Mouse (Mus musculus): ENCODE measurements at regions not wholly inside any gene's neighbourhood (a gene's known extent, or its start where the extent isn't known, plus 50 kb on each side); places are given as distances from the start of the nearest gene placed in this dataset.
"Not testable (repeated sequence)": the region's sequence is repeated elsewhere in the genome, so short reads cannot be mapped to it uniquely, and the experiment has no call there.

DNA sequence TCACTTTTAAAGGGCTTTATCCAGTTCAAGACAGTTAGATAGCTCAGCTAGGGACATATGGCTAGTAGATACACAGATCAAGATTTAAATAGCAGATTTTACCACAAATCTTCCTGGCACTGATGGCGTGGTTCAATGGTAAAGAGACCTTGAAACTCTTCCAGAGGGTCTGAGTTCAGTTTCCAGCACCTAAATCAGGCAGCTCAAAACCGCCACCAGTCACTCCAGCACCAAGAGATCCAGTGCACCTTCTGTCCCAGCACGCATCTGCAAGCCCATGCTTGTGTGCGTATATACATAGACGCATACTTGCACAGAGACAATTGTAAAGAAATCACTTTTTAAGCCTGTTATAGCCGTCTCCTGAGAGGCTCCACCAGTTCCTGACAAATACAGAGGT is 454.0 kb upstream of the Jmjd1c start:
- no peak for DNase-seq (ENCODE audit: low read depth, low spot score)

DNA sequence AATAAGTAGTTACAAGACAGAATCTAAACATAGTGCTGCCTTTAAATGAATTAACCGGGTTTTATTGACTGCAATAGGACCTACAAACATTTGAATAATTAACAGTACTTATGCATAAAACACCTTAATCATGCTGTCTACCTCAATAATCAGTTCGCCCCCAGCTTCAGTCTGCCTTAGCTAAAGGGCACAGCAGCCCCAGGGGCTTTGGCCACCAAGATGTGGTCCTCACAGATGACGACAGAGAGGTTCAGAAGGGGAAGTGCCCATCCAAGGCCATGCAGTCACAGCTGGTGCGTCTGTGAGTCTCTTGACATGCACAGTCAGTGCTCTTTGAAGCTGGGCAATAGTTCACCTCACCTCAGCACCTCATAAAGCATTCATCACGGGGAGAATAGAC is 452.8 kb upstream of the Jmjd1c start:
- no peak for DNase-seq (ENCODE audit: low read depth, low spot score)

DNA sequence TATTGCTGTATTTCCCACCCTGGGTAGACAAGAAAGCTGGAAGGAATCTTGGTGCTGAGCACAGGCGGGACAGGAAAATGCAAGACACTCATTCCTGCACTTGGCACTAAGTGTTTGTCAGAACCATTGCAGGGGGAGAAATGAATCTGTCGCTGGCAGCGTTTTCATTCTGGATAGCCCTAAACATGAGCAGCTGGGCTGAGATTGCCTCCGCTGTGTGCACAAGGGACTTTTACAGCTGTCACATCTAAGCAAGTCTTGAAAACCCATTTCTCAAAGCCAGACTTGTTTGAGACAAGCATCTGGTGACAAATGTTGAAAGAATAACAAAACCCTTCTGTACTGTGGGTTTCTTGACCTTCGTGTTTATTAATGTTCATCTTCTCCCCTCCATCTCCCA is 438.4 kb upstream of the Jmjd1c start:
- DNase-seq (ENCODE audit: low read depth, low spot score), result no peak

DNA sequence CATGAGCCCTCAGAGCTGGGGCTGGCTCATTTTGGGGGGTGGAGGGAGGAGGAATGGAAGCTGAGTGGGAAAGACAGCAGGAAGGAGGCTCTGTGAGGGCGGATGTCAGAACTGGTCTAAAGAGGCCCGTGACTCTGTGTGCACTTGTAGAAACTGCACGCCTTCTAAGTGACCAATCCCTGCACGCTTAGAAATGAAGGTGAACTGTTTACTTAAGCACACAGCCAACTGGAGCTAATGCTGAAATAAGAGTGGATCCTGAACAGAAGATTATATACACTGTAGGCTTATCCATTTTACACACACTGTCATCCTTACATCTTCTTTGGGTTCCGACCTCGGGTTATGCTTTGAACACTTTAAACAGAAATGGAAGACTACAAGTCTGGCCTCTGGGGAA is 412.8 kb upstream of the Jmjd1c start:
- no peak for DNase-seq (ENCODE audit: low read depth, low spot score)

DNA sequence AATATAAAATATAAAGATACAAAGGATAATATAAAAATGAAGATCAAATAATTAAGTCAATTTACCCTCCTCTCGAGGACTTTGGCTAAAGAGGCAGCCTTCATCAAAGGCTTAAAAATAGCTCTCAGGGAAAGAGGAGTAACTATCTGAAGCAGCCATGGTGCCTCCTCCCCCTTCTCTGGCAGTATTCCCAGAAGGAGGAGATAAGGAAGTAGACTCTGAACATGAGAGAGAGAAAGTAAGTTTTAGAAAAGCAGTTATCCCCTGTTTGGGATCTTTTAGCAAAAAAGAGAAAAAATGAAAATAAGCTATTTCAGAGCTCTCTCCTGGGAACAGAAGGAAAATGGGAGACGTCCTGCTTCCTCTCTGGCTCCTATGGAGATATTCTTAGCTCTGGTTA is 406.7 kb upstream of the Jmjd1c start:
- not testable (repeated sequence) for DNase-seq (ENCODE audit: low read depth, low spot score)

DNA sequence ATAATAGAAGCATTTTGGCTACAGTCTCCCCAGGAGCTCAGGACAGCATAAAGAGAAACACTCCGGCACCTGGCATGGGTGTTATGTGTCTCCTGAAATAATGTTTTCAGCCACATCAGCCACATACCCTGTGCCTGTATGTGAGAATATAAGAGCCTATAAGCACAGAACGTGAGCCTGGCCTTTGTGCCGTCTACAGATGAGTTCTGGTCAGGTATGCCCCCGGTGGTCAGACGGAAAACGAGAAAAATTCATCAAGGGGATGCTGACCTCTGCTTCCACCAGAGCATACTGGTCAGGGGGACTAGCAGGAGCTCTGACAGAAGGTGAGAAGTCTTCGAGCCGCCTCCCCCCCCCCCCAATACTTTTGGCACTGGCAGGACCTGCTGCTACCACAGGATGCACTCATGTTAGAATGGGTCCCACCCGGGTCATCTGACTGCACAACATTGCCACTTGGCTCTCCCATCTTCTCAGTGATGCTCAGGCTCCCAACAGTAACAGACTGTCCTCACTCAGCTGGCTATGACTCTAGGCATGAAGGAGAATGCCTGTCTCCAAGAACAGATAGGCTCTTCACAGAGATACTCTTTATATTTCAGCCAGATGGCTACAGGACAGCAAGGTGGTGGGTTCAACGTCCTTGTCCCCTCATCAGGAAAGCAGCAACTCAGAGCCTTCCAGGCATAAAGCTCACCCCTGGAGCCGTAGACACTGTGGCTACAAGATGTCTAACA is 401.2 kb upstream of the Jmjd1c start:
- DNase-seq (ENCODE audit: low read depth, low spot score), result no peak

DNA sequence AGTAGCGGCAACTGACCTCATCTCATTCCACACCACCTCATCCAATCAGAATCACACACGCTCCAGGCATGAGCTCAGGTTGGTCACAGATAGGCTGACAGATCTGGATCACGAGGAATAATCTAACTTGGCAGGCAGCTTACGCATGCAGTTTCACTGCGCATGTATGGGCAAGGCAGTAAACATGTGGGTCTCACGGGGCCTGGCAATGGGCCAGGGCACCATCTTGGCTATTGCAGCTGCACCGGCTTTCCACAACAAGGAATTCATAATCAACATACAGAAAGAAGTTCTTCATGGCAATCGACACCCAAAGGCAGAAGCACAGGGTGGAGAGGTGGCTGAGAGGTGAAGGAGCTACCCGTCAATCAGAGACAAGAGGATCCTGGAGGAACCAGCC is 381.0 kb upstream of the Jmjd1c start:
- DNase-seq (ENCODE audit: low read depth, low spot score), result not testable (repeated sequence)

DNA sequence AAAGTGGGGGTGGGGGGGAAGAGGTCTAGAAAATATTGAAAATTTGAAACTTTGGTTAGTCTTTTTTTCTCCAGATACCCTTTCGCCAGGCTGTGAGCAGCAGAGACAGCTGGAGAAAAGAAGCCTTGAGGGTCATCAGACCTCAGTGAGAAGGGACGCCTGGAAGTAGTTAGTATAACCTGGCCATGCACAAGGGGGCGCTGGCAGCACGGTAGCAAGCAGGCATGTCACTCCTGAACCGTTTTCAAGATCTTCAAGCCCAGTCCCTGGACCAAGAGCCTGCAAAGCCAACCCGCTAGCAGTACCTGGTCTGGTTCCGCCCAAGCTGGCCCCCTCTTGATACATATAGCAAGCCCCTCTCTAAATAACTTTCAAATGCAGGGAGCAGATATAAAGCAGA is 378.0 kb upstream of the Jmjd1c start:
- DNase-seq (ENCODE audit: low read depth, low spot score), result no peak

DNA sequence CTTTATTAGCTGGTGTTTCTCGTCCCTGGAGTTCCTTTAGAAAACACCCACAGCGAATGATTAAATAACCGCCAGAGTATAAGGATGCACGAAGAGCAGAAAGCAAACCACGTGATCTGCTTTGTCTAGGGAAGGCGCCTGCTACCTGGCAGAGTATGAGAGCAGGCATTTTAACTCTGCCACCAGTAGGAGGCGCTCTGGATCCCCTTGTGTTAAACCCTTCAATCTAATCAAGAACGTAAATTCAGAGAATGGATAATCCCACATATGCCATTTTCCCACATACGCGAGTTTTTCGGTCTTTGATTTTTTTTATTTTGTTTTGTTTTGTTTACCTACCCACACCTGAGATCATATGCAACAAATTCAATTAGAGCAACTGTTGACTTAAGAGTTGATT is 376.1 kb upstream of the Jmjd1c start:
- DNase-seq (ENCODE audit: low read depth, low spot score), result no peak

DNA sequence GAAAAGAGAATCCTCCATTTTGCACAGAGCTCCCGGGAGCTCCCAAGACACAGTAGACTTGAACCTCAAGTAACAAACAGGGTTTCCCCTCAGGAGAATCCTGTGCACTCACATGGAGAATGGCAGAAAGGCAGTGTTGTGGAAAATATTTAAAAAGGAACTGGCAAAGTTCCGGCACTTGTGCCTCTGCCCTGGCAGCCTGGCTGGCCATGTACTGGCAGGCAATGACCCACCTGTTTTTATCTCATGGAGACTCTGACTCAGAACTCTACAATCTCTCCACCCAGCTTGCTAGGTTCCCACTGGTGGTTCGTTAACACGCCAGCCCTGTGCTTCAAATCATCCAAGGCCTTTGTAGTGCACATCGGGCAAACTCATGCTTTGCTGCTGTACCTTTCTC is 362.3 kb upstream of the Jmjd1c start:
- DNase-seq (ENCODE audit: low read depth, low spot score), result no peak

DNA sequence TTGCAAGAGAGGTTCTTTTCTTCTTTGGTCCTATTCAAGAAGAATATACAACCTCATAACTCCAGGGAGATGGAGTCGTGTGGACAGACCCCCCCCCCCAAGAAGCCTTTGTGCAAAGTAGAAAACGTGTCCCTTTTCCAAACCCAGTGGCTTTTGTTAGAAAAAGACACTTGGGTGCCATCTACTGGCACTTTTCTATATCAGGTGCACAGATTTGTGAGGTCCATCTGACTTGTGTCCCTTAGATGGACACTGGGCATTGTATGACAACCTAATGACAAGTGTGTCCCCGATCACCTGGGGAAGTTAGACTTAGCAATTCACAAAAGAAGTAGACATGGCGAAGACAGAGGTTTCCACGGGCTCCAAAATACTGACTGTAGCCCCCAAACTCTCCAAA is 361.1 kb upstream of the Jmjd1c start:
- no peak for DNase-seq (ENCODE audit: low read depth, low spot score)

DNA sequence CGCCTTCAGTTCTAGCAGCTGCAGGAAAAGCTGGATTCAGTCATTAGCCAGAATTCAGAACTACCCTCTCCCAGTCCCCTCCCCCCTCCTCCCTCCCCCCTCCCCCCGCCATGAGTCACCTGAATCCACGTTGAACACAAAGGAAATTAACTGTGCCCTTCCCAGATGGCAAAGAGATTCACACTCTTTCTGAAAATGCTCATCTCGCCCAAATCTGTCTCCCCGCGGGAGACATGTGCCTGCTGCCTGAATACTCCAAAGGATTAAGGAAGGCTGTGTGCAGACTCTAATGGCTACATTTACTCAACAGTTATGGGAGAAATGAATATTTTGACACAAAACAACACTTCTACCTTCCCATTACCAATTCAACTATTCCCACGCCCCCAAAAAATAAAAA is 356.9 kb upstream of the Jmjd1c start:
- DNase-seq (ENCODE audit: low read depth, low spot score), result no peak

DNA sequence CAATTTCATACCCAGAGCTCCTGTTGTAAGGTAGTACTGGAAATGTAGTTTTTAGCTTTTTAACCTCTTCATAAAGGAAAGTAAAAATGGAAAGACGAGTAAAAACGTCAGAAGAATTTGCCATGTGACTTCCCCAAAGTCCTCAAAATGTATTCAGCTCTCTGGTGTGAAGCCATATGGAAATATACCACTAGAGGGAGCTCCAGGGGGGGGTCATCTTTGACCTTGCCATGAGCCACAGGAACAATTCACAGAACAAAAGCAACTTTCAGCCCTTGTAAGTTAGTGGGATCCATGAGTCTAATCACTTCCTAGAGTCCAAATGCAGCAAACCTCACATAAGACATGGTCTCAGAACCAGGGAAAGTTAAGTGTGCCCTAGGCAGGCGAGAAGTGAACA is 354.1 kb upstream of the Jmjd1c start:
- peak; percentile 12 for DNase-seq (ENCODE audit: low read depth, low spot score)

DNA sequence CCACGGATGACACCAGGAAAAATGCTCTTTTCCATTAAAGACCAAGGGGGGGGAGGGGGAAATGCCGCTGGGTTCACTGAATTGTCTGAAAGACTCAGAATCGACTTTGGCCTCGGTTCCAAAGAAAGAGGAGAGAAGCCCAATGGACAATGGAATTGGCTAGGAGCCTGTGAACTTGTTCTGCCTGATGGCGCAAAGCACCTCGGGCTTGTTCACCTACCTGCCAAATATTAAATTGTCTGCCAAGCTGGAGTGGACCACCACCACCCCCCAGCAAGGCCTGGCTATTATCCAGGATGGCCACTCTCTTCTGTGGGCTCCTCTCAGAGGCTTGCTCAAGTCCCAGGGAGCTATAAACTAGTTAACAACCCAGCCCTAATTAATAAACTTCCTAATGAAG is 352.7 kb upstream of the Jmjd1c start:
- DNase-seq (ENCODE audit: low read depth, low spot score), result no peak

DNA sequence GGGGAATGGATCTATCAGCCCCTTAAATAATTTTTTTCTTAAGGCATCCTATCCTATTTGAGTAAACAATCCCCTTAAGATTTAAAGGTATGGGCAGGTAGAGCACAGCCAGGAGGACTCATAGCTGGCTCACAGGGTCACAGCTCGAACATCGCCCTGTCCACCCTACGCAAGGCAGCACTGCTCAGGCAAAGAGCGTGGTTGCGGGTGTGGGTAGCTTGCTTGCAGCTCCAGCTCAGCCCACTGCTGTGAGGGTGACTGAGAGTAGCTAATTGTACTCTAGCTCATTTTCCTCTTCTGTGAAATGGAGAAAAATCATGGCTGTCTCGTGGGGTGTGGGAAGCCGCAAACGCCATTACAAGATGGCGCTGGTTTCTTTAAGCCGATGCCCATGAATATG is 350.1 kb upstream of the Jmjd1c start:
- DNase-seq (ENCODE audit: low read depth, low spot score), result no peak

DNA sequence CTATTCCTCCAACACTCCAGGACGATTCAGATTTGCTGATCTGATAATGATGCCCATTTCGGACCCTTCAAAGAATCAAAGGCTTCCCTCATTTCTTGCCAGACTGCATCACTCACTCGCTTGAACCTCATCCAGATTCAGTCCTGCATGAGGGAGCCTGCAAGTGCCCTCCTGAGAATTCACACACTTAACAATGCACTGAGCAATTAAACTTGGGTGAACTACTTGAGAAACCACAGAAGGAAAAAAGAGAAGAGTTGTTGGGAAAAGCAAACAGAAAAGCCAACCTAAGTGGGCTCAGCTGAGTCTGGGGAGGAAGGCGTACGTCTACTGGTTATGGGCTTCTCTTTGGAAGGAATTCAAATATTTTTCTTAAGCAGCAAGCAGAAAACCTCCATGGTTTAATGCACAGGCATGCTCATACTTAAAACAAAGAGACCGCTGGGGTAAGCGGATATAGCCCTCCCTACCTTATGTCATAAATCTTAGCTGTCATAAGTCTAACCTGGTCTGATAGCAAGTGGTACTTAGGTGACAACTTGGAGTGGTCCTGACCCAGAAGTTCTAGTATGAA is 343.6 kb upstream of the Jmjd1c start:
- DNase-seq (ENCODE audit: low read depth, low spot score), result no peak

DNA sequence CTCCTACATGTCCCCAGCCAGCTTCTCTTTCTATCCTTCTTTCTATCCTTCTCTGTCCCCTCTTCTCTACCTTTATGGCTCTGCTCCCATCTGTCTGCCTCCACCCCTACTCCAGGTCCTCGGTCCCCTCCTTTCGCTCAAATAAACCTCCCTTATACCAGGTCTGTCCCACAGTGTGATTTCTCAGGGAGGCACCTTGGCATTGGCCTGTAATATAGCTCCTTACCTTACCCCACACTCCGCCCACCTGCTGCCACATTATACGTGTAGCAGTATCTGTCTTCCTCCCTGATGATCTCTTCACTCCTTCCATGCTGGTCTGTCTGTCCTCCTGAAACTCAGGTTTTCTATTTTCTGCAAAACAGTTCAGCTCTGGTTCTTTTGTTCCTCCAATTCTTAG is 339.1 kb upstream of the Jmjd1c start:
- no peak for DNase-seq (ENCODE audit: low read depth, low spot score)

DNA sequence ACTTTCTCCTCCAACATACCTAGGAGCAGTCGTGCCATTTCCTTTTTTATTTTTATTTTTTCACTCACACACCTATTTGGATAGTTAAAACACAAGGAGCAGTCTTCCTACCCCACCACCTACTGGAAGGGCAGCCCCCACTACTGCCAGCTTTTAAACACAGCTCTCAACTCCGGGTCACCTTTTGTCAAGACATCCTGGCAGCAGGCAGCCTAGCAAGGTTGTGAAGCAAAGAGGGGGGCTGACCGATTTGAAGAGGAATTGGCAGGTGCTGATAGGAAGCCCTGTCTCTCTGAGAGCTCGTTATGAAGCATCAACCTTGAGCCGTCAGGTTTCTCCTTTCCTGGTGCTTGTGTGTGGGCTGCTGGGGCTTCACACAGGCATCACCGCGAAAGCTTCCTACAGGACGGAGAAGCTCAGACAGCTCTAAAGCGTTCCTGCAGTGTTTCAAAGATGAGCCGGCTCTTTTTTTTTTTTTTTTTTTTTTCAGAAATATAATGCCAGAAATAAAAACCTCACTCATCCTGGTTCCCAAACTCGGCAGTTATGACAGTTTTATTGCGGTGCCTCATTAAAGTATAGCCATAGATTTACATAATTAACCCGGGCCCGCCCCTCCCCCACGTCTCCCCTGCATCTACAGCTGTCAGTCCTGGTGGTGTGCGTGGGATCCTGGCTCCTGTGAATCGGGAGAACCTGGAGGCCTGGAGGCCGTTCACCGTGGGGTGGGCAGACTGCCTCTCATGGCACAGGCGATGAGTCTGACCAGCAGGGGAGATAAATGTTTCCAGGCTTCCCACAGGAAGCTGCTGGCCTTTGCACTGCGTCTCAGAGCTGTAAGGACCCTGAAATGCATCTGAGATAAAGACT is 325.5 kb upstream of the Jmjd1c start:
- DNase-seq (ENCODE audit: low read depth, low spot score), result no peak

DNA sequence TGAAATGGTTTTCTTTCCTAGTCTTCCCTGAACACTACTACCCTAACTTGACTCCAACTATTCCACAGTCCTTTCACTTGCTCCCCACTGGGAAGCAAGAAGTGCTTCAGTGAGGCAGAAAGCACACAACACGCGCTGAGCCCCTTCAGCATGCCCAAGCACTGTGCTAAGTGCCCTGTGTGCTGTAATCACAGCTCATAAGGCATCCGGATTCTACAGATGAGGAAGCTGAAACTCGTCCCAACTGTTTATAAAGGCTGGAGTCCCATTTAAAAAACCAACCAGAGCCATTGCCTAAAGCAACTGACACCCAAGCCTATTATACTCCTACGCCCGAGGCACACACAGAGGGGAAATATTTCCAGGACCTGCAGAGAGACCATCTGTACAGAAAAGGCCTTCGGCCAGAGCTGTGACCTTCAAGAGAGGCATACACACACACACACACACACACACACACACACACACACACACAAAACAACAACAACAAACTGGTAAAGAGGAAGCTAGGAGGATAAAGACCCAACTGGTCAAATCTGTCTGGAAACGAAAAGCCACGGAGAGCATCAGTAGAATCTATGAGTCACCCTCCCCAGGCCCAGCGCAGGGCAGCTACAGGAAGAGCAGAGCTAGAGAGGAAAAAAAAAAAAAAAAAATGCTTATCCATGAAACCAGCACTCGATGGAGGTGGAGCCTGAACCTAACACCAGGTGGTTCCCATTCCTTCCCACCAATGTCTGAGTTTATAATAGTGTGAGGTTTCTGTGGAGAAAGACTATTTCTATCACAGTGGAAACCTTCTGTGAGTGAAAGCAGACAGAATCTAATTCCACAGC is 315.4 kb upstream of the Jmjd1c start:
- DNase-seq (ENCODE audit: low read depth, low spot score), result no peak

DNA sequence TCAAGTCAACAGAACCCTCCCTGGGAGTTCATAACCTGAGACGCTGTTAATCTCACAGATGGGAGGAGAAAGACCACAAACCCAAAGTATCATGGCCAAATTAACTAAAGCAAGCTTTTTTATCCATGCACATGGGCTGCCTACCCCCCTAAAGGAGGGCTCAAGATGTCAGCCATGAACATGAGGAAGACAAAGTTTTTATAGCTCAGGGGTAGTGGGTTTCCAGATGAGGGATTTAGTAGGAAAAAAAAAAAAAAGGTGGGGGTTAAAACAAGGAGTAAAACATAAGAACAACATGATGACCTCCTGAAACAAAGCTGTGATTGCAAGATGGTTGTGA is 314.8 kb upstream of the Jmjd1c start:
- DNase-seq (ENCODE audit: low read depth, low spot score), result peak; percentile 11

DNA sequence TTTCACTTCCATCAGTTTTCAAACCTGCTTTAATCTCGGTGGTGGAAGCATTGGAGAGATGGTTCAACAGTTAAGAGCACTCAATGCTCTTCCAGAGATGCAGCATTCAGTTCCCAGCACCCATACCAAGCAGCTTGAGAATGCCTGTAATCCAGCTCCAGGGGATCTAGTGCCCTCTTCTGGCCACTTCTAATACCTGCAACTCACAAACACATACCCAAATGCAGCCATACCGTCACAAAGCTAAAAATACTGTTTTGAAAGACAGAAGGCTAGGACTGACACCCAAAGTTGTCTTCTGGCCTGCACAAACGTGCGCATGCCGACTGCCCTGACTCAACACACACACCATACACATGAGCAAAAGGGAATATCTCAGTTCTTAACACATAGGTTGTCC is 313.9 kb upstream of the Jmjd1c start:
- no peak for DNase-seq (ENCODE audit: low read depth, low spot score)

DNA sequence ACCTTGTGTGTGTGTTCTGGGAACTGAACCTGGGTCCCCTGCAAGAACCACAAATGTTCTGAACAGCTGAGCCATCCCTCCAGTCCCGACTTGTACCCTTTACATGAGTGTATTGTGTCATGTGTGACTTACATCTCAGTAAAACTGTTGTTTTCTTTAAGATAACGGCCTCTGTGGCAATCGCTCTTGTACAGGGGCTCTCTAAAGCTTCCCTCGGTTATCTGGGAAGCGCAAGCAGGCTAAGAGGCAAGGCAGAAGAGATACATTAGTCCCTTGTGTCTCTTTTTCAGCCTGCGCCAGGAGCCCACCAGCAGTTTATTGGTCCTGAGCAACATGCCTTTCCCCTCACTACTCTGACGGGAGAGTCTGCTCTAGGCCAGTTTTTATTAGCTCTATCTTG is 308.1 kb upstream of the Jmjd1c start:
- no peak for DNase-seq (ENCODE audit: low read depth, low spot score)

Measured in mesoderm, embryonic 11.5 days (tissue).